Mouse (Mus musculus): ENCODE measurements around the gene Gdnf.

DNA sequence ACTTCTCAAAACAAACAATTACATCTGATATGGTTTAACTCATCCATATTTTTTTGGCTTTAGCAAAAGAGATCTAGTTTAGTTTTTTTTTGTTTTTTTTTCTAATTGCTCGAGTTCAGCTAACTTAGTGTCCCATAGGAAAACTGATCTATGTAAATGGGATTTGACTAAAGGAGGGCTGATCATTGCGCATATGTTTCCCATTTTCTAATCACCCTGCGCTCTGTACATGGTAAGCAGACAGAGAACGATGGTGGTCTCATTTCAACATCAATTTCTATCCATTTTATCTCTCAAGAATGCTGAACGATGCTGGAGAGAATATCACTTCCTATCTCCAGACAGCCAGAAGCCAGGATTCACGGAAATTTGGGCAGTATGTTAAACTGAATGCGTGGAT lies 43.5 kb upstream of the Gdnf start:
- TF ChIP-seq GATA1 (IDR thresholded peaks at IDR 0.05; ENCODE audit: borderline replicate concordance, low read length) (no peak), FLI1 (IDR thresholded peaks at IDR 0.05; ENCODE audit: low read length) (no peak)

Measured in megakaryocyte, embryonic 14.5 days (primary cell).